Mouse (Mus musculus): ENCODE measurements around the gene Rbfox1.

- TF ChIP-seq POLR2A (IDR thresholded peaks at IDR 0.05; ENCODE audit: borderline replicate concordance, extremely low read depth, low read depth, low read length) (no peak), CTCF (IDR thresholded peaks at IDR 0.05; ENCODE audit: insufficient read depth, low read length) (no peak)
Measured at GRCm38 (mm10) chr16:7433296-7433695, 1548.1 kb downstream of the Rbfox1 start.

Data from lung, adult 2 months (tissue).